Mouse (Mus musculus) liver, postnatal 0 days (tissue): ENCODE measurements around the gene Cfap57. TPM values are rescaled to one million over a fixed set of nuclear protein-coding genes. Genes with fewer than 3 reads are reported as not detected.

ENCODE experiments used
- ATAC-seq: fragments of 200-750 bp; cut with Nextera tagmentation; 2 replicates; pipeline ENCODE4 v1.8.0; 2017; ENCODE audit warnings: mild to moderate bottlenecking, moderate library complexity
- DNase-seq: peaks from one replicate; pipeline ENCODE4 v3.0.0-alpha.2; 2016
- H3K27ac ChIP-seq: fragments of 300-500 bp; sonication (generic); 2 replicates; pipeline ENCODE4 v1.5.1; 2014; ENCODE audit warnings: antibody characterized with exemption, moderate library complexity, mild to moderate bottlenecking, low read depth
- H3K27me3 ChIP-seq: fragments of 300-500 bp; sonication (generic); 2 replicates; pipeline ENCODE4 v1.6.1; 2014; ENCODE audit warnings: low read length, control low read depth, mixed read lengths; ENCODE audit not compliant: insufficient read depth
- H3K36me3 ChIP-seq: fragments of 300-500 bp; sonication (generic); replicated peaks from 2 replicates; pipeline ENCODE4 v1.6.1; 2014; ENCODE audit warnings: mild to moderate bottlenecking, control low read depth, low read length, moderate library complexity, mixed read lengths; ENCODE audit not compliant: insufficient read depth
- H3K4me1 ChIP-seq: fragments of 300-500 bp; sonication (generic); 2 replicates; pipeline ENCODE4 v1.6.1; 2014; ENCODE audit warnings: antibody characterized with exemption, mild to moderate bottlenecking, control low read depth; ENCODE audit not compliant: insufficient read depth
- H3K4me2 ChIP-seq: fragments of 300-500 bp; sonication (generic); 2 replicates; pipeline ENCODE4 v1.6.1; 2014; ENCODE audit warnings: low read depth, mild to moderate bottlenecking, low read length, moderate library complexity, mixed read lengths
- H3K4me3 ChIP-seq: fragments of 300-500 bp; sonication (generic); 2 replicates; pipeline ENCODE4 v1.5.1; 2014; ENCODE audit warnings: low read depth, low read length
- H3K9ac ChIP-seq: fragments of 300-500 bp; sonication (generic); replicated peaks from 2 replicates; pipeline ENCODE4 v1.6.1; 2014; ENCODE audit warnings: mild to moderate bottlenecking, moderate library complexity
- H3K9me3 ChIP-seq: fragments of 300-500 bp; sonication (generic); 2 replicates; pipeline ENCODE4 v1.6.1; 2016; ENCODE audit warnings: mild to moderate bottlenecking, control low read depth, low read length, mixed read lengths
- CTCF ChIP-seq: sonication (generic); IDR thresholded peaks from 2 replicates; pipeline ENCODE4 v1.5.1; 2016; ENCODE audit warnings: antibody characterized with exemption, low read depth
- EP300 ChIP-seq: IDR thresholded peaks from 2 replicates; pipeline ENCODE4 v1.6.1; 2016; ENCODE audit warnings: antibody characterized with exemption, low read depth, mild to moderate bottlenecking
- WGBS: fragments of 180-500 bp; shearing (Covaris S2); extraction: QIAGEN DNeasy Blood & Tissue Kit; methylation state at CpG from one replicate; pipeline ENCODE4 v1.1.7; 2014; ENCODE audit not compliant: insufficient replicate concordance; 5-methylcytosine and 5-hydroxymethylcytosine counted together
- polyA plus RNA-seq: library from polyadenylated mRNA; unstranded; fragments of >200 nt; fragmentation: Nextera tagmentation; extraction: Ambion mirVana; gene quantifications from 2 replicates; pipeline ENCODE4 v1.2.1, GENCODE M21; 2015

Cfap57 gene
- polyA plus RNA-seq, 1 experiment from 2014 or later = 0.42 TPM

- Histone ChIP-seq H3K4me1 (peaks cover 9% of the 10 kb centered on the region), H3K4me3 (peak overlapping the region; percentile 77), H3K27ac (no peak overlapping the region; the same call in 1 of the 2 replicates), H3K9ac (peak overlapping the region; percentile 64), H3K36me3 (peaks cover 26% of the 10 kb centered on the region), H3K4me2 (peak overlapping the region; percentile 83), H3K27me3 (no peaks in the 10 kb centered on the region), H3K9me3 (no peaks in the 10 kb centered on the region)
- ATAC-seq = peak; percentile 14; the same call in 1 of the 2 replicates
- no peak for DNase-seq
- TF ChIP-seq EP300 = no peak
- no peak for TF ChIP-seq CTCF
- WGBS = 0% methylated on average over 23 of the region's 23 CpGs
Observed at GRCm38 (mm10) chr4:118620967-118621320, 367 bp upstream of the Cfap57 start.

DNA sequence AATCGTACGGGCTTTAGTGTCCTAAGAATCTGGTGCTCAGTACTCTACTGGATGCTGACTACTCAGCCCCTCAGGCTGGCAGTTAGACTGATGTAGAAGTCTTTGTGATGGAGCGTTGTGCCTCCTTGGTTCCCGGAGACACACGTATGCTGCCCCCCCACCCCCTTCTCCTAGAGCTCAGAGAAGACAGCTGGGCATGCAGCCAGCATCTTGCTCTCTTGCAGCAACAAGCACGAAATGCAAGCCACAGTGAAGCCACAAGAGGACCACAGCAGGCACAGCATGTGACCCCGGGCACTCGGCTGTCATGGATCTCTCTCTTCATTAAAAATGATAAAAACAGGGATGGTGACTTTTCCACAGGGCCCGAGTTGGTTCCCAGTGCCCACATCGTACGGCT lies 5.2 kb downstream of the Cfap57 start:
- no peak overlapping the region for H3K27ac ChIP-seq
- no peak overlapping the region for H3K4me2 ChIP-seq
- no peaks in the 10 kb centered on the region for H3K36me3 ChIP-seq
- no peak overlapping the region for H3K4me3 ChIP-seq
- WGBS = 75% methylated on average over 11 of the region's 11 CpGs
- no peaks in the 10 kb centered on the region for H3K4me1 ChIP-seq
- H3K27me3 ChIP-seq = no peaks in the 10 kb centered on the region
- TF ChIP-seq EP300 (no peak), CTCF (no peak)
- ATAC-seq (no peak), DNase-seq (no peak)
- no peaks in the 10 kb centered on the region for H3K9me3 ChIP-seq
- no peak overlapping the region for H3K9ac ChIP-seq

DNA sequence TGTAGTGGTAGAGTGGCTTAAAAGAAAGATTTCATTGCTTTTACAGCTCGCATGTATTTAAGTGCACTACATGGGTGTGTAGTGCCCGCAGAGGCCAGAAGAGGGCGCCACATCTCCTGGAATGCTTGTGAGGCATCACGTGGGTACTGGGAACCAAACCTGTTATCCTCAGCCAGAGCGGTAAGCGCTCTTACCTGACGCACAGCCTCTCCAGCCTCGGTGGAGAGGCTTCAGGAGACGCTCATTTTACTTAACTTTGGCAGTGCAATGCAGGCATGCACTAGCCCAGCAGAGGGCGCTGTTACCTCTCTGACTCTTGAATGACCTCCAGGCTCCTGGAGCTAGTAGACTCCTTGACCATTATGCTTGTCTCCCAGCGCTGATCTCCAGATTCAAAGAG lies 8.0 kb downstream of the Cfap57 start:
- Histone ChIP-seq H3K4me2 (no peak overlapping the region), H3K36me3 (no peaks in the 10 kb centered on the region), H3K9me3 (no peaks in the 10 kb centered on the region), H3K27ac (no peak overlapping the region), H3K4me3 (no peak overlapping the region), H3K9ac (no peak overlapping the region), H3K4me1 (peaks cover 8% of the 10 kb centered on the region), H3K27me3 (no peaks in the 10 kb centered on the region)
- no peak for ATAC-seq
- TF ChIP-seq CTCF = peak; percentile 67
- TF ChIP-seq EP300 = no peak
- DNase-seq = peak; percentile 42
- 24% methylated on average over 11 of the region's 11 CpGs for WGBS

- no peak overlapping the region for H3K4me3 ChIP-seq
- H3K27me3 ChIP-seq = no peaks in the 10 kb centered on the region
- no peaks in the 10 kb centered on the region for H3K9me3 ChIP-seq
- H3K4me2 ChIP-seq = no peak overlapping the region
- no peak for TF ChIP-seq CTCF
- TF ChIP-seq EP300 = no peak
- H3K9ac ChIP-seq = no peak overlapping the region
- H3K27ac ChIP-seq = peak overlapping the region; percentile 66; the same call in 1 of the 2 replicates
- DNase-seq = no peak
- no peak for ATAC-seq
- 35% methylated on average over 3 of the region's 3 CpGs for WGBS
- no peaks in the 10 kb centered on the region for H3K36me3 ChIP-seq
- peaks cover 8% of the 10 kb centered on the region for H3K4me1 ChIP-seq
Observed at GRCm38 (mm10) chr4:118609836-118610235, 10.7 kb downstream of the Cfap57 start.

DNA sequence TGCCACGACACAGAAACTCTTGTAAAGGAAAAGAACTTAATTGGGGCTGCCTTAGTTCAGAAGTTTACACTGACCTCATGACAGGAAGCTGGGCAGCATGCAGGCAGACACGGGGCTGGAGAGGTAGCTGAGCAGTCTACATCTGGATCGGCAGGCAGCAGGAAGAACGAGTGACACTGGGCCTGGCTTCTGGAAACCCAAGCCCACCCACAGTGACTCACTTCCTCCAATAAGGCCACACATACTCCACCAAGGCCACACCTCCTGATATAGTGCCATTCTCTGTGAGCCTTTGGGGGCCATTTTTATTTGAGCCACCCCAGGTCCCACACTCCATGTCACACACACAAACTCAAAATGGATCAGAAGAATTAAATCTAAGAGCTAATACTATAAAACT lies 16.5 kb downstream of the Cfap57 start:
- no peak overlapping the region for H3K4me2 ChIP-seq
- no peaks in the 10 kb centered on the region for H3K36me3 ChIP-seq
- TF ChIP-seq CTCF (no peak), EP300 (no peak)
- H3K9ac ChIP-seq = no peak overlapping the region
- ATAC-seq = no peak
- 34% methylated on average over 4 of the region's 4 CpGs for WGBS
- DNase-seq = no peak
- no peaks in the 10 kb centered on the region for H3K27me3 ChIP-seq
- H3K4me3 ChIP-seq = no peak overlapping the region
- H3K27ac ChIP-seq = no peak overlapping the region
- H3K4me1 ChIP-seq = peaks cover 7% of the 10 kb centered on the region
- no peaks in the 10 kb centered on the region for H3K9me3 ChIP-seq

DNA sequence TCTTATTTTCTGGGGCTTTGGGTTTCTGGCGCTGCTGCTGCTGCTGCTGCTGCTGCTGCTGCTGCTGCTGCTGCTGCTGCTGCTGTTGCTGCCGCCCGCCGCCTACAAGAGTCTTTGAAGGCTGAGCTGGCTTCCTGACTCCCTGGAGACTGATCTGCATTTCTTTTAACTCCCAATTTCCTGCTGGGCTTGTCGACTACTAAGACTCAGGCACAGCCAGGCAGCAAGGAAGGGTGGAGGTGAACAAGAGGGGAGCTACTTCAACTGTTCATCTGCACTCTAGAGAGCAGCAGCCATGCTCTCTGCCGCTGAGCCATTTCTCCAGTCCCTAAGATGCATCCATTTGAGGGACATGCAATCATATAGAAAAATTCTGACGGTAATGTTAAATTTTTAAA lies 30.8 kb downstream of the Cfap57 start:
- 22% methylated on average over 7 of the region's 7 CpGs for WGBS
- H3K36me3 ChIP-seq = no peaks in the 10 kb centered on the region
- no peaks in the 10 kb centered on the region for H3K9me3 ChIP-seq
- ATAC-seq (no peak), DNase-seq (no peak)
- no peak for TF ChIP-seq EP300
- TF ChIP-seq CTCF = no peak
- no peak overlapping the region for H3K27ac ChIP-seq
- H3K4me1 ChIP-seq = no peaks in the 10 kb centered on the region
- H3K4me3 ChIP-seq = no peak overlapping the region
- no peaks in the 10 kb centered on the region for H3K27me3 ChIP-seq
- H3K4me2 ChIP-seq = no peak overlapping the region
- H3K9ac ChIP-seq = no peak overlapping the region

DNA sequence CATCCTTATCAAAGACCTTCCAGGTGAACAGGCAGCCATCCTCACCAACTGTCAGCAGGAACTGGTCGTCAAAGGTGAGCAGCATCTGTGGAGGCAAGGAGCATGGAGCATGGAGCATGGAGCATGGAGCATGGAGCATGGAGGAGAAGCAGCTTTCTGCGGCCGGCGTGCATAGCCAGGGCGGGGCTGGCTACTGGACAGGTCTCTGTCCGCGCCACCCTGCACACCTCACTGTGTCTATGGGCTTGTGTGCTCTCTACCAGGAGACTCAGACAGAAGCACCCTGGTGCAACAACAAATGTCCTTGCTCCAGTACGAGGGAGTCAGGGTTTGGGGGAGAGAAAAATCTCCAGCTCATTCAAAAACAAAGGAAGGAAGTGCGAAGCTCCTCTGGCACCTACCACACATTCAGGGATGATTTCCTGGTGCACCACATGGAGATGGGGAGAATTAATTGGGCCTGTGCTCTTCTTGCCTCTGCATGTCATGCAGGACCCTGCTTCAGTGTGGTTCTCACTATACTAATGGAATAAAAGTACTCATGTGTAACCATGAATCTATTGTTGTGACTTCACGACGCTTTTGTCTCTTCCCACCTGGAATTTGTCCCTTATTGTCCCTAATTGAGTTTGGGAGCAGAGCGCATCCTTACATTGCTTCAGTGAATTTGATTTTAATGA lies 31.4 kb downstream of the Cfap57 start:
- TF ChIP-seq EP300 (no peak), CTCF (no peak)
- Histone ChIP-seq H3K9ac (no peak overlapping the region), H3K4me3 (no peak overlapping the region), H3K9me3 (no peaks in the 10 kb centered on the region), H3K4me1 (no peaks in the 10 kb centered on the region), H3K36me3 (no peaks in the 10 kb centered on the region), H3K27me3 (no peaks in the 10 kb centered on the region), H3K27ac (no peak overlapping the region), H3K4me2 (no peak overlapping the region)
- no peak for ATAC-seq
- WGBS = 71% methylated on average over 12 of the region's 12 CpGs
- no peak for DNase-seq
